Mouse (Mus musculus): ENCODE data around the gene Thyn1.

Thyn1 gene

DNA sequence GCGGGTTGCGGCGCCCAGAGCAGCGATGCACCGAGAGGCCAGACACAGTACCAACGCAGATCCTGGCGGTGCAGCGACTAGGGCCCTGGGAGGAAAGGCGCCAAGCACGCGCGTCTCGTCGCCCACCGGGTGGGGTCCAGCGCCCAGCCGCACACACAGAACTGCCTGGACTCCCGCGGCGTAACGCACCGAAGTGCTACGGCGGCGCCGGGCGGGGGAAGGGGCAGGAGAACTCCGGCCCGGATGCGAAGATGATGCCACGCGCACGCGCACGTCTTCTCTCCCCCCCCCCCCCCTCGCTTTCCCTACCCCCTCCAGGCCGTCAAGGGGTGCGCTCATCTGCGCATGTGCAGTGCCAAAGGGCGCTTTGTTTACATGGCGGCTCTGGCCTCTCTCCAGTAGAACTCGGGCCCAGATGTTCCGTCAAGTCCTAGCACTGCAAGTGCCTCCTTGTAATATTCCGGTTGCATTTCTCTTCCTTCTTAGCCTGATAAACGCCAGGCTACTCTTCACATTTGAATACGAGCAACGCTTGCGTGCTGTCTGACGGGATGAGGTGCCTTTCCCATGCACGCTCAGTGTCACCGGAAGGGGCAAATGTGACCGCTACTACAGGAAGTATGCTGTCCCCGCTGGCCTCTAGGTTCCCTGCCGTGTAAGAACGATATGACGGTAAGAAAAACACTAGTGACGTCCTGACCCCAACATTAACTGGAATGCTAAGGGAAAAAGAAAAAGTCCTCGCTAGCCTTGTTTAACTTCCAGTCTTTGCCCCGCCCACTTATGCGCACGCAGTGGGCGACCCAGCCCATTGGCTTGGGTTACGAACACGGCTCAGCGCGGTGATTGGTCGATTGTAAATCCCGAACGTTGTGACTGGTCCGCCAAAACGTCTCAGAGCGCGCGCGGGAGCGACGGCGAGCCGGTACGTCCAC lies 30.6 kb downstream of the Thyn1 start, which contains the start of the genes Vps26b and Ncapd3:
Gene Vps26b (minus strand): TSS at position 238 of the 935 bp plus-strand sequence.
Gene Ncapd3 (plus strand): TSS at position 348 of the 935 bp plus-strand sequence.
- peak; percentile 97 for DNase-seq (ENCODE audit: low read depth, low spot score)

DNA sequence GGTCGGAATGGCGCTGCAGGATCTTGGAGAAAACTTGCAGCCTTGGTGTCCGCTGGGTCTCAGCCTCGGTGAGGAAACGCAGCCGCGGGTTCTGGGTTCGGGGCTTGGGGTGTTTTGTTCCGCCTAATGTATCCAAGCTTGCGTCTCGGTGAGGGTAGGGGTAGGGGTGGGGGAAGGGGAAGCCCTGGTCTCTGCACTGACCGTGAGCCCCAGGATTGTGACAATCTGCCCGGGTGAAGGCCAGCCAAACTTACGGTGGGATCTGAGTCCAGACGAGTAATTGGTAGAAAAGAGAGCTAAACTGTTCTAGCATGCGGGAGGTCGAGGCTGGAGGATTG lies 31.2 kb downstream of the Thyn1 start:
- no peak for DNase-seq (ENCODE audit: low read depth, low spot score)

DNA sequence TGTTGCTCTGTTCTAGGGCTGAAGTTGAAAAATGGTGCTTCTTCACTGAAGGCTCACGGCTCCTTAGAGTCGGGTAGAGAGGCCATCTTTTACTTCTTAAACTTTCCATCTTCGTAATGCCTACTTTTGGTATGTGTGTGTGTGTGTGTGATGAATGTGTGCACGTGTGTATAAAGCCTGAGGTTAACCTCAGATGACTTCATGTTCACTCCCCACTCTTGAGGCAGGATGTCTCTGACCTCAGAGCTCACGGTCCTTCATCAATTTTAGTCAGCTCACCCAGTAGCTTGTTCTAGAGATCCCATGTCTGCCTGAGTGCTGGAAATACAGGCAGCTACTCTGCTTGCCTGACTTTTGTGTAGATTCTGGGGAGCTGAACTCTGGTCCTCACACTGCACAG lies 44.4 kb downstream of the Thyn1 start:
- DNase-seq (ENCODE audit: low read depth, low spot score) = no peak

DNA sequence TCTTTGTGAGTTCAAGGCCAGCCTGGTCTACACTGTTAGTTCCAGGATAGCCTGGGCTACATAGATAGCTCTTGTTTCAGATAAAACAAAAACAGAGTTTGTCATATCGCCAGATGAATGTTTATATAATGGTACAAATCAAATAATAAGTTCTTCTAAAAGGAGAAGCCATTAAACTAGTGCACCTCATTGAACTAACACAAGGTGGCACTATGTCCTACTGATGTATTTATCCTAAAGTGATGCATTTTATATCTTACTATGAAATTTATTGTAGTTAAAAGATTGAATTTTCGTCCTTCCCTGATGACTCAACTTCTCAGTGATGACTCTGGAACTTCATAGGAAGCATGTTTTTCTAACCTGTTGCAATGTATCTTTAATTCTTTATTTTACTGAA lies 50.0 kb downstream of the Thyn1 start:
- no peak for DNase-seq (ENCODE audit: low read depth, low spot score)

Data from R1 (cell line).